Mouse (Mus musculus) bone marrow macrophage, adult 2 months (primary cell): ENCODE data around the gene Tbc1d21. TPM values are rescaled to one million over a fixed set of nuclear protein-coding genes. Genes with fewer than 3 reads are reported as not detected.

ENCODE experiments used
- H3K27ac ChIP-seq: 2 replicates; pipeline ENCODE4 v1.5.1; 2012; ENCODE audit warnings: low read depth, low read length; ENCODE audit not compliant: insufficient read depth
- H3K4me1 ChIP-seq: 2 replicates; pipeline ENCODE4 v1.6.1; 2012; ENCODE audit warnings: low read length; ENCODE audit not compliant: control insufficient read depth, insufficient read depth
- H3K4me3 ChIP-seq: 2 replicates; pipeline ENCODE4 v1.5.1; 2012; ENCODE audit warnings: mild to moderate bottlenecking, low read length, moderate library complexity; ENCODE audit not compliant: insufficient read depth
- CTCF ChIP-seq: IDR thresholded peaks from 2 replicates; pipeline ENCODE4 v1.5.1; 2012; ENCODE audit warnings: low read depth, mild to moderate bottlenecking, low read length, moderate library complexity
- POLR2A ChIP-seq: IDR thresholded peaks from 2 replicates; pipeline ENCODE4 v1.6.1; 2012; ENCODE audit warnings: mild to moderate bottlenecking, low read depth, low read length, borderline replicate concordance
- polyA plus RNA-seq: library from polyadenylated mRNA; stranded (reverse); fragments of >200 nt; gene quantifications from 2 replicates; pipeline ENCODE4 v1.2.4, GENCODE M21; 2012; ENCODE audit not compliant: missing spikeins, insufficient read depth, insufficient read length

Gene Tbc1d21
- polyA plus RNA-seq = not detected in 2 replicates

DNA sequence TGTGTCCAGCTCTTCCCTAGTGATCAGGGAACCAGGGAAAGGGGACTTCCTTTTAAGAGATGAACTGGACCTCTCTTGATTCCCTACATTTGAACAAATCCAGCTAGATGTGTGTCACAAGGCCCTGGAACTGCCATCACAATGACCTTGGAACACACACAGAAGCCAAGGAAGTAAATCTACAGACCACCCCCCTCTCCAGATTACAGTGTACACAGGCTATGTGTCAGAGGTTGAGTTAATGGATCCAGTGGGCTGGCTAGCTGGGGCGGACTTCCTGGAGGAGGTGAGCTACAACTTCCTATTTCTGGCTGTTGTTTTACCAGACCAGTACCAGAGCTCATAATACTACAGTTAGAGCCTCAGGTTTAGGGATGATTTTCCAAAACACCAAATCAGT lies at the start of gene Tbc1d21:
TSS of gene Tbc1d21 (minus strand) at position 101 of the 400 bp plus-strand sequence.
- Histone ChIP-seq H3K4me3 (no peak within 1 kb of the TSS), H3K27ac (no peak within 1 kb of the TSS), H3K4me1 (no peaks in the 10 kb centered on the region)
- TF ChIP-seq POLR2A (no peak), CTCF (no peak)

DNA sequence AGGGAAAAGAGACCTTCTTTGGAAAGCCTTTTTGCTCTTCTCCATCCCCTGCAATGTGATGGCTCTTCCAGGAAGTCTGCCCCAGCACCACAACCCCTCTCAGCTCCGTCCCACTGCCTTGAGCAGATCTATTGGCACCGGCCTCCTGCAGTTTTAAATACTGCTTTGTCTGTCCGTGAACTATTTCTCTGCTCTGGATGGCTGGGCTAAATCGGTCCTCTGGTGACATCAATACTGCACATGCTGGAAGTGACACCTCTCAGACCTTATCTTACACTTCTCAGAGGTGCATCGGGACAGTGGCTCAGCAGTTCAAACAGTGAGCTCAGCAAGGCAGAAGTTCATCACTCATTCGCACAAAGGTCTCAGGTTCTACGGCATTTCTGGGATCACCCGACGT lies 41.3 kb upstream of the Tbc1d21 start:
- Histone ChIP-seq H3K27ac (no peak overlapping the region), H3K4me1 (no peaks in the 10 kb centered on the region), H3K4me3 (no peak overlapping the region)
- TF ChIP-seq CTCF (no peak), POLR2A (no peak)

DNA sequence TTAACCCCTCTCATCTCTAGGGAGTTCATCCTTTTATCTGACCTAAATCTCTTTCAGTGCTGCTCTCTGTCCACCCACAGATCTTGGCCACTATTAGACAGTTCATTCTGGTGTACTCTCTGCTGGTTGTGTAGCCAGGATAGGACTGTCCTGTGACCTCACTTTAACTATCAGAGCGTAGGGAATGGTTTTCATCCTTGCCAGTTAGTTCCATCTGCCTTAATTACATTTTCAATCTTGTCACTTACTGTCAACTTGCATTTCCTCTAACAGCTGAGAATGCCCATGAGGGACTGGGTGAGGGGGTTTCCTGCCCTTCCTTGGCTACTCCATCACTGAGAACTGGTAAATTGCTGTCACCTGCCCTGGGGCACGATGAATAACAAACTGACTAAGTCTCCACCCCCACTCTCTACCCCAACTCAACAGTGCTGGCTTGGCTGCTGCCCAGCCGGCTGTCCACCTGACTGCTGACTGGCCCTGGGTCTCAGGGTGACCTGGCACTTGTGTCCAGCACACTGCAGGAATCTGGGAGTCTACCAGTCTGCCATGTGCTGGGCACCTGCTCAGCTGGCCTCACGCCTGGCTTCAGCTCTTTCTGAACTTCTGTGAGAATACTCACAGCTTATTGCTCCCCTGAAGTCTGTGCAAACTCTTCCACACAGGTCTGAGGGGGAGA lies 39.9 kb upstream of the Tbc1d21 start:
- Histone ChIP-seq H3K4me1 (no peaks in the 10 kb centered on the region), H3K27ac (no peak overlapping the region), H3K4me3 (no peak overlapping the region)
- TF ChIP-seq CTCF (no peak), POLR2A (no peak)

GRCm38 (mm10) chr9:58409247-58409646 lies 39.0 kb upstream of the Tbc1d21 start:
- Histone ChIP-seq H3K27ac (no peak overlapping the region), H3K4me3 (no peak overlapping the region), H3K4me1 (no peaks in the 10 kb centered on the region)
- no peak for TF ChIP-seq POLR2A
- TF ChIP-seq CTCF = no peak

DNA sequence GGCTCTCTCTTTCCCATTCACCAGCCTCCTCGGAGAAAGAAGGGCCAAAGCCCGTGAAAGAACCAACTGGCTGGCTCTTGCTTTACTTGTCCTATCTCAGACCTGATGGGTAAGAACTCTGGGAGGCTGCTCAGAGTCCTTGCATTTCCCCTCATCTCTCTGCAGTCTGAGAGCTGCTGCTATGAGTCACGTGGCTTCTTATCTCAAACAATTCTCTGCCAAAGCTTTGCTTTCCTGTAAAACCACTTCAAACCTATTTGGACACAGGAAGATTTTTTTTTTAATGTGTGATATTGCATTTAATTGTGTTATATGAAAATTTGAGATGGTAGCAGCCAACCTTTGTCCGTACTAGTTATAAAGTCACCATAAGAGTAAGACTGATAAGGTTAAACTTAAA lies 34.2 kb upstream of the Tbc1d21 start:
- no peak overlapping the region for H3K4me3 ChIP-seq
- TF ChIP-seq CTCF (no peak), POLR2A (no peak)
- H3K27ac ChIP-seq = no peak overlapping the region
- H3K4me1 ChIP-seq = peaks cover 9% of the 10 kb centered on the region

DNA sequence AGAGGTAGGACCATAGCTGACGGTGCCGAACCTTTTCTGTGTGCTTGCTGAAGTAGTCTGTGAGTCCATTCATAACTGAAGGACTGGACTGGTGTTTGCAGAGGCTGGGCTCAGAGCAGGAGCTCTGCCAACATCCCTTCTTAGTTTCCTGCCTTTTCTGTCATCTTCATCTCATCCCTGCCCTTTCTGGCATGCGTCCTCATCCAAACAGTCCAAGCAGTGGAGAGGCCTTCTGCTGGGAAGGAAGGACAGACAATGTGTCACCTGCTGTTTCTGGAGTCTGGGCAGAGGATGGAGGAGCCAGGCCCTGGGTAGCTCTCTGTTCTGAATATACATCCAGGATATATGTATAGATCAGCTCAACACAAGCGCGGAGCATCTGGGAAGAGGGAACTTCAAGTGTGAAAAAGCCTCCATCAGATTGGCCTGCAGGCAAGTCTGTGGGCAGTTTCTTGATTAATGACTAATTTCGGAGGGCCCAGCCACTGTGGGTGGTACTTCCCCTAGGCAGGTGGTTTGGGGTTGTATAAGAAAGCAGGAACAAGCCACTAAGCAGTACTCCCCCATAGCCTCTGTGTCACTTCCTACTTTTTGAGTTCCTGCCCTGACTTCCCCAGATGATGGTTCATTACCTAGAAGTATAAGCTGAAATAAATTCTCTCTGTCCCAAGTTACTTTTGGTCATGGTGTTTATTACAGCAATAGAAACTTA lies 31.3 kb upstream of the Tbc1d21 start:
- Histone ChIP-seq H3K4me1 (peaks cover 9% of the 10 kb centered on the region), H3K4me3 (no peak overlapping the region), H3K27ac (no peak overlapping the region)
- TF ChIP-seq POLR2A = no peak
- no peak for TF ChIP-seq CTCF

GRCm38 (mm10) chr9:58399609-58400008 lies 29.4 kb upstream of the Tbc1d21 start:
- TF ChIP-seq CTCF = no peak
- no peak for TF ChIP-seq POLR2A
- Histone ChIP-seq H3K4me1 (peaks cover 9% of the 10 kb centered on the region), H3K4me3 (no peak overlapping the region), H3K27ac (no peak overlapping the region)

GRCm38 (mm10) chr9:58394605-58395004 lies 24.4 kb upstream of the Tbc1d21 start:
- Histone ChIP-seq H3K4me1 (no peaks in the 10 kb centered on the region), H3K4me3 (no peak overlapping the region), H3K27ac (no peak overlapping the region)
- TF ChIP-seq POLR2A = no peak
- TF ChIP-seq CTCF = no peak

GRCm38 (mm10) chr9:58393875-58394274 lies 23.6 kb upstream of the Tbc1d21 start:
- H3K27ac ChIP-seq = no peak overlapping the region
- H3K4me3 ChIP-seq = no peak overlapping the region
- H3K4me1 ChIP-seq = no peaks in the 10 kb centered on the region
- TF ChIP-seq POLR2A (no peak), CTCF (no peak)

DNA sequence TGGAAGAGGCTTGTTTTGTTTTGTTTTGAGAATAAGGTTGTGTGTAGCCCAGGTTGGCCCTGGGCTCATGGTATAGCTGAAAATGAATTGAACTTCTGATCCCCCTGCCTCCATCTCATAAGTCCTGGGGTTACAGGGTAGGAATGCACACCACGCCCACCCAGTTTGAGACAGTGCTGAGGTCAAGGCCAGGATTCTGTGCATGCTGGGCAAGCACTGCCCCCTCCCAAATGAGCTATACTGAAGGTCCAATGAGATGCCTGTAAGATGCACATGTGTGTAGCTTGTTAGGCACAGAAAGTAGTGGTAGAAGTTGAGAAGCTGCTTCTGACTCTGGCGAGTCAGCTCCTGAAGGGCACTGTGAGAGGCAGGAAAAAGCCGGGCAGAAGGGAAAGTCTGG lies 18.1 kb upstream of the Tbc1d21 start:
- H3K4me1 ChIP-seq = no peaks in the 10 kb centered on the region
- H3K27ac ChIP-seq = no peak overlapping the region
- TF ChIP-seq POLR2A = no peak
- TF ChIP-seq CTCF = no peak
- H3K4me3 ChIP-seq = no peak overlapping the region
